Mouse (Mus musculus): ENCODE measurements around the gene Erfe. TPM values are rescaled to one million over a fixed set of nuclear protein-coding genes. Genes with fewer than 3 reads are reported as not detected.
A peak's percentile ranks its signal among the peaks of the same experiment; 100 is the strongest.

Gene Erfe
- polyA plus RNA-seq, 1 experiment: not detected

GRCm38 (mm10) chr1:91405406-91406169 is 39.4 kb downstream of the Erfe start:
- Histone ChIP-seq H3K27ac (ENCODE audit: insufficient read depth, low read depth, low read length) (no peak overlapping the region), H3K4me3 (ENCODE audit: insufficient read depth, low read length) (no peak overlapping the region), H3K4me1 (ENCODE audit: control insufficient read depth, insufficient read depth, low read length) (no peaks in the 10 kb centered on the region)
- TF ChIP-seq POLR2A (IDR thresholded peaks at IDR 0.05; ENCODE audit: borderline replicate concordance, low read depth, low read length): no peak
- TF ChIP-seq CTCF (IDR thresholded peaks at IDR 0.05; ENCODE audit: low read depth, low read length): no peak

DNA sequence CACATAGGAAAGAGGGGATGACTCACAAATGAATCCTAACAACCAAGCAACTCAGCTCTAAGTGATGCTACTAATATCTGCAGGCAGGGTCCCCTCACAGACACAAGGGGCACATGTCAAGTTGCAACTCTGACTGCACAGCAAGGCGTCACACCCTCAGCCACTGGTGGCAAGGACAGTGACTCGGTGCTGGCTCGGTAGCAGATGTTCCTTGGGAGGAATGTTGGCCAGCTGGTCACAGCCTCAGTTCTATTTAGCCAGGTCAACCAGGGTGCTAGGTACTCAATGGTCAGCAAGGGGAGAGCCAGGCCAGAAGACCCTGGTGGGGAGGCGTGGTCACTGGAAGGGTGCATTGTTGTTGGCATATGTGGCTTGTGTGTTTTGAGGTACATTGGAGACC is 41.6 kb downstream of the Erfe start:
- Histone ChIP-seq H3K4me1 (ENCODE audit: control insufficient read depth, insufficient read depth, low read length) (no peaks in the 10 kb centered on the region), H3K27ac (ENCODE audit: insufficient read depth, low read depth, low read length) (no peak overlapping the region), H3K4me3 (ENCODE audit: insufficient read depth, low read length) (no peak overlapping the region)
- TF ChIP-seq POLR2A (IDR thresholded peaks at IDR 0.05; ENCODE audit: borderline replicate concordance, low read depth, low read length) (no peak), CTCF (IDR thresholded peaks at IDR 0.05; ENCODE audit: low read depth, low read length) (no peak)

DNA sequence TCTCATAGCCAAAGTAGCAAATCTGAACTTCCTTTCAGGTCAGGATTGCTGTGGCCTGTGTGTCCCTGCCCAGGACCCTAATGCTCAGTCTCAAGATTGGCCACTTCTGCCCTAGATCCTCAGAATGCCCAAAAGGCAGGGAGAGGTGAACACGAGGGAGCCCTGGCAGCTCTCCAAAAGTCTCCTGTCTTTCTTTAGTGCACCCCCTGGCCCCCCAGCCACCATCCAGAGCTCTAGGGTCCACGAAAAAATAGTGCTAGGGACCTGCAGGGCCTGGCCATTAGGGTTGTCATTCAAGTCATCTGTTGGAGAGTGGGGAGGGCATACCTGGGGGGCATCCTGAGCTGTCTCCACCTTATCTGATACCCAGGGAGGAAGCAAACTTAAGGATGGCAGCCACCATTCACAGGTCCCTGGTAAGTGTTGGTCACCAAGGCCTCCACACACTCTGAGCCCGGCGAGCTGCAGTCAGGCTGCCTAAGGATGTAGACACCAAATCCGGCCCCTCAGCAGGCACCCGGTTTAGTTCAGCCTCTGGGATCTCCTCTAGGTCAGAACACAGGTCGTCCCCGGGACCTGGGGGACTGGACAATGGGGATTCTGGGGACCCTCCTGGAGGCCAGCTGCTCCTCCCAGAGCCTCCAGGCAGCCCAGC is 45.5 kb downstream of the Erfe start:
- Histone ChIP-seq H3K4me1 (ENCODE audit: control insufficient read depth, insufficient read depth, low read length) (peaks cover 6% of the 10 kb centered on the region; the same call in 1 of the 2 replicates), H3K27ac (ENCODE audit: insufficient read depth, low read depth, low read length) (no peak overlapping the region), H3K4me3 (ENCODE audit: insufficient read depth, low read length) (peak overlapping the region; percentile 76)
- no peak for TF ChIP-seq POLR2A (IDR thresholded peaks at IDR 0.05; ENCODE audit: borderline replicate concordance, low read depth, low read length)
- no peak for TF ChIP-seq CTCF (IDR thresholded peaks at IDR 0.05; ENCODE audit: low read depth, low read length)

GRCm38 (mm10) chr1:91412286-91413029 is 46.2 kb downstream of the Erfe start:
- TF ChIP-seq CTCF (IDR thresholded peaks at IDR 0.05; ENCODE audit: low read depth, low read length): no peak
- TF ChIP-seq POLR2A (IDR thresholded peaks at IDR 0.05; ENCODE audit: borderline replicate concordance, low read depth, low read length): no peak
- H3K27ac ChIP-seq (ENCODE audit: insufficient read depth, low read depth, low read length): no peak overlapping the region
- H3K4me3 ChIP-seq (ENCODE audit: insufficient read depth, low read length): peak overlapping the region; percentile 76
- peaks cover 6% of the 10 kb centered on the region; the same call in 1 of the 2 replicates for H3K4me1 ChIP-seq (ENCODE audit: control insufficient read depth, insufficient read depth, low read length)

DNA sequence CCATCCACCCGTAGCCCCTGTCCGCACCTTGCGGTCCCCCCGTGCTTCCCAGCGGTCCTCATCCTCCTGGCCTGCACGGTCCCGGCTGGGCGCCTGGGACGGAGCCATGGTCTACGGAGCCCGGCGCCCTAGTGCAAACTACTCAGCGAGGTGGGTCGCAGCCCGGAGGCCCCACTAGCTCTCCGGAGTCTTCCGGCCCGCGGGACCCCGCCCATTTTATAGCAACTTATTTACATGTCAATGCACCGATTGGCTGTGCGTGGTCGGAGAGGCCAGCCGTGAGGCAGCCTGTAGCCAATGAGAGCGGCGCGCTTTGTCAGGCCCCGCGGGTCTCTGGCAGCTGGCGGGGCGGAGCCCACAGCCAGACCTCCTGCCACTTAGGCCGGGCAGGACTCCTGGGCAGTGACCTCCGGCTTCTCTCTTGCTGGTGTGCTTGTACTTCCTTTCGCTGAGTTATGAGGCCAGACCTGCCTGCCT is 46.8 kb downstream of the Erfe start:
- Histone ChIP-seq H3K4me3 (ENCODE audit: insufficient read depth, low read length) (peak overlapping the region; percentile 76), H3K4me1 (ENCODE audit: control insufficient read depth, insufficient read depth, low read length) (peaks cover 6% of the 10 kb centered on the region; the same call in 1 of the 2 replicates), H3K27ac (ENCODE audit: insufficient read depth, low read depth, low read length) (peak overlapping the region; percentile 34)
- TF ChIP-seq CTCF (IDR thresholded peaks at IDR 0.05; ENCODE audit: low read depth, low read length) (no peak), POLR2A (IDR thresholded peaks at IDR 0.05; ENCODE audit: borderline replicate concordance, low read depth, low read length) (no peak; the same call in 1 of the 2 replicates)

GRCm38 (mm10) chr1:91413536-91413897 is 47.3 kb downstream of the Erfe start:
- Histone ChIP-seq H3K27ac (ENCODE audit: insufficient read depth, low read depth, low read length) (peak overlapping the region; percentile 34), H3K4me3 (ENCODE audit: insufficient read depth, low read length) (peak overlapping the region; percentile 59), H3K4me1 (ENCODE audit: control insufficient read depth, insufficient read depth, low read length) (peaks cover 6% of the 10 kb centered on the region; the same call in 1 of the 2 replicates)
- no peak for TF ChIP-seq CTCF (IDR thresholded peaks at IDR 0.05; ENCODE audit: low read depth, low read length)
- TF ChIP-seq POLR2A (IDR thresholded peaks at IDR 0.05; ENCODE audit: borderline replicate concordance, low read depth, low read length): no peak

DNA sequence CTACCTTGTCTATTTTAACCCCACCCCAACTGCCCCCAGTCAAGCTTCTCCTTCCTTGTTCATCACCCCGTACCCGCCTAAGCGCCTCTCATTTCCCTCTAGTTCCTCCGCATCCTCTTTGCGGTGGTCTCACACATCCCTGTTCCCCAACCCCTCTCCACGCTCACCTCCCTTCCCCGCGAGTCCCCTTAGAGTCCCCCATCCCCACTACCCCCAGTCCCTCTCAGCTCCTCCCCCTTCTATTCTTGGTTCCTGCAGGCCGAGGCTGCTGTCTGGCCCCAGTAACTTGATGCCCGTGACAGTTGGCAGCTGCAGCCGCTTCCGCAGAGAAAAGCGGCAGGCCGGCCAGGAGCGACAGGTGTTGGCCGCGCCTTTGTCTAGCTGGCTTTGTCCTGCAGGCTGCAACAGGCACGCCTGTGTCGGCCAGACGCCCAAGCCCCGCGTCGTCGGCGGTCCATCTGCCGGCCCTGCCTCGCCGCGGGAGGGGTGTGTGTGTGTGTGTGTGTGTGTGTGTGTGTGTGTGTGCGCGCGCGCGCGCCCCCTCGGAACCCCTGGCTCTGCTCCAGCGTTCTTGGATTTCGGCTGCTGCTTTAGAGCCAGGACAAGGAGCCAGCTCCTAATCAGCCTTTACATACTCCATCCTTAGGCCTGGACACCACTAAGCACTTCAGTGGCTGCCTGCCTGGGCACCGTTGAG is 47.8 kb downstream of the Erfe start, which contains the start of gene Hes6:
Hes6 (minus strand) TSS at position 141 of the 697 bp plus-strand sequence.
- H3K27ac ChIP-seq (ENCODE audit: insufficient read depth, low read depth, low read length): peak within 1 kb of the TSS; percentile 34
- TF ChIP-seq CTCF (IDR thresholded peaks at IDR 0.05; ENCODE audit: low read depth, low read length): peak; percentile 7; the same call in 1 of the 2 replicates
- TF ChIP-seq POLR2A (IDR thresholded peaks at IDR 0.05; ENCODE audit: borderline replicate concordance, low read depth, low read length): no peak
- H3K4me3 ChIP-seq (ENCODE audit: insufficient read depth, low read length): peak within 1 kb of the TSS; percentile 76
- H3K4me1 ChIP-seq (ENCODE audit: control insufficient read depth, insufficient read depth, low read length): peaks cover 6% of the 10 kb centered on the region; the same call in 1 of the 2 replicates

DNA sequence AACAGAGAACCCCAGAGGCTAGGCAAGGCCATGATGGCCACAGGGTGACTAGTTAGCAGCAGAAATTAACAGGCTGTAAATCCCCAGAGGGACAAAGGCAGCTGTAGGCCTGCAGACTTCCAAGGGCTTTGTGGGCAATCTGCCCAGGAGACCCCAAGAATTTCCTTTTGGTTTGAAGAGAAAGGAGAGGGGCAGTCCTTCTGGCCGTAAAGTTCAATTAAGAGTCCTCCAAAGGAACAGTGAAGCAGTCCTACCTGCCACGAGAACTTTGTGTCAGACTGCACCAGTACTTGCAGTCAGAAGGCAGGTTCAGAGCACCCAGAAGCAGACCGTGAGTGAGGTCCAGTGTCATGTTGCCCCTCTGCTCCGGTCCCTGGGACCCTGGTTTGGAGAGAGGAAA is 48.7 kb downstream of the Erfe start:
- no peak overlapping the region for H3K27ac ChIP-seq (ENCODE audit: insufficient read depth, low read depth, low read length)
- peaks cover 6% of the 10 kb centered on the region; the same call in 1 of the 2 replicates for H3K4me1 ChIP-seq (ENCODE audit: control insufficient read depth, insufficient read depth, low read length)
- no peak overlapping the region for H3K4me3 ChIP-seq (ENCODE audit: insufficient read depth, low read length)
- TF ChIP-seq POLR2A (IDR thresholded peaks at IDR 0.05; ENCODE audit: borderline replicate concordance, low read depth, low read length): no peak
- TF ChIP-seq CTCF (IDR thresholded peaks at IDR 0.05; ENCODE audit: low read depth, low read length): no peak

DNA sequence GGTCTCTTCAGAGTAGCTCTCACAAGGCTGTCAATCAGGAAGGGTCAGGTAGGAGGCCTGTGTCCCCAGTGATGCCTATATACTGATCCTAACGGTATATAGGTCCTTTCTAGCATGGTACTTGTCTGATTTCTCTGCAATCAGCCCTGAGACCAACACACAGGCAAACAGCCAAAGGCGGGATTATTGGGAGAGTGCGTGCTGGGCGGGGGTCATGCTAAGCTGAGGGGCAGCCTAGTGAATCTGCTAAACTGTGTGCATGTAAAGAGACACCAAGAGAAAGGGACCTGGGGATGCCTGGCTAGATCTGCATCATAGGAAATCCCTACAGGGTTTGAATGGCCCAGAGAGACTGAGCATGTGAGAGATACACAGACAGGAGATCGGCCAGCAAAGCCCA is 49.1 kb downstream of the Erfe start:
- H3K4me1 ChIP-seq (ENCODE audit: control insufficient read depth, insufficient read depth, low read length): peaks cover 6% of the 10 kb centered on the region; the same call in 1 of the 2 replicates
- TF ChIP-seq CTCF (IDR thresholded peaks at IDR 0.05; ENCODE audit: low read depth, low read length) (no peak), POLR2A (IDR thresholded peaks at IDR 0.05; ENCODE audit: borderline replicate concordance, low read depth, low read length) (no peak)
- H3K4me3 ChIP-seq (ENCODE audit: insufficient read depth, low read length): no peak overlapping the region
- H3K27ac ChIP-seq (ENCODE audit: insufficient read depth, low read depth, low read length): no peak overlapping the region
